Mouse (Mus musculus): ENCODE measurements around the gene Hebp2.

DNA sequence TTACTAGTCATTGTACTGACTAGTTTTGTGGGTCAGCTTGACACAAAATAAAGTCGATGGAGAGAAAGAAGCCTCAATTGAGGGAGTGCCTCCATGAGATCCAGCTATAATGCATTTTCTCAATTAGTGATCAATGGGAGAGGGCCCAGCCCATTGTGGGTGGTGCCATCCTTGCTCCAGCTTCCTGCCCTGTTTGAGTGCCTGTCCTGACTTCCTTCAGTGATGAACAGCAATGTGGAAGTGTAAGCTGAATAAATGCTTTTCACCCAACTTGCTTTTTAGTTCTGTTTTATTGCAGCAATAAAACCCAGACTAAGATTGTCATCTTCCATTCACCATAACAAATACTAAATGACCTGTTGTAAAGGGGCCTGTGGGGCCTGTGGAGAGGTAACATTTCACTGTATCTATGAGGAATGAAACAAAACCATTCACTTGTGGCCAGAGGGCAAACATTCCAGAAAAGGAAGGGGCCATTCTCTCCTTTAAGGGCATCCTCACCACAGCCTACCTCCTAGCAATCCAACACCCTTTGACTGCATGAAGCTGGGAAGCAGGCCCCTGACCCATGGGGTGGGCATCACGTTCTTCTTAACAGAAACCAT, 37.9 kb downstream of the Hebp2 start:
- TF ChIP-seq EP300 (IDR thresholded peaks at IDR 0.05; ENCODE audit: low read depth), result no peak
- no peak for TF ChIP-seq CTCF (IDR thresholded peaks at IDR 0.05; ENCODE audit: low read depth)
